In genomic region chr1:193086842-193087476, GRCm38 (mm10) we compare ENCODE assay signal across 8 mouse cellular contexts. TPM values are rescaled to one million over a fixed set of nuclear protein-coding genes. Genes with fewer than 3 reads are reported as not detected.
DNase-seq lines count a peak whose midpoint lies in the region; ATAC-seq and TF ChIP-seq lines count a peak whose summit lies in the region.

No protein-coding gene starts in this region.

- ATAC-seq in midbrain, embryonic 15.5 days (replicated peaks), result no peak

- 68% methylated on average over 9 of the region's 9 CpGs for WGBS in midbrain, embryonic 15.5 days

- no peaks in the 10 kb centered on the region for H3K9me3 ChIP-seq in midbrain, embryonic 15.5 days

- no peak overlapping the region for H3K27ac ChIP-seq in midbrain, embryonic 15.5 days

- no peaks in the 10 kb centered on the region for H3K36me3 ChIP-seq in midbrain, embryonic 15.5 days (replicated peaks)

- no peak overlapping the region for H3K9ac ChIP-seq in midbrain, embryonic 15.5 days

- peaks cover 29% of the 10 kb centered on the region for H3K4me1 ChIP-seq in midbrain, embryonic 15.5 days

- no peak for TF ChIP-seq CTCF in brain, embryonic 14.5 days (IDR thresholded peaks at IDR 0.05; ENCODE audit: borderline replicate concordance, extremely low read depth, insufficient read depth, insufficient read length)

- no peak for TF ChIP-seq POLR2A in brain, embryonic 14.5 days (IDR thresholded peaks at IDR 0.05; ENCODE audit: borderline replicate concordance, extremely low read depth, insufficient read depth, insufficient read length, poor library complexity, severe bottlenecking)

- no peak overlapping the region for H3K4me3 ChIP-seq in midbrain, embryonic 15.5 days

- peak; percentile 20 for DNase-seq in kidney, postnatal 14 days
- no peak for DNase-seq in kidney, postnatal 25 days
- DNase-seq in brain, embryonic 14.5 days (ENCODE audit: low read depth), result peak; percentile 41
- peak; percentile 25 for DNase-seq in heart, postnatal 4 days
- peak; percentile 61 for DNase-seq in retina, embryonic 14.5 days (ENCODE audit: low spot score)
- no peak for DNase-seq in urinary bladder, postnatal 25 days (ENCODE audit: low spot score)
- DNase-seq in cerebellum, adult 9-11 months, result no peak

- H3K4me2 ChIP-seq in midbrain, embryonic 15.5 days, result no peak overlapping the region

- no peaks in the 10 kb centered on the region for H3K27me3 ChIP-seq in midbrain, embryonic 15.5 days (replicated peaks)

RNA-seq across cellular contexts. Expression of gene Diexf, which starts 43.1 kb away (rescaled TPM):
- 30.2 and 37.0 TPM in 2 replicates for polyA plus RNA-seq in brain, embryonic 14.5 days (2012; rRNA removed)
- 10 to 100 TPM; 10.2 to 11.8 TPM for total RNA-seq in heart, postnatal 4 days (2021)
- 9.0 and 9.8 TPM in 2 replicates for polyA plus RNA-seq in midbrain, embryonic 15.5 days (2015; fragmentation: Nextera tagmentation; extraction: Ambion mirVana)

RNA-seq across cellular contexts. Expression of gene Syt14, which starts 51.4 kb away (rescaled TPM):
- 6.6 and 10.3 TPM in 2 replicates for polyA plus RNA-seq in brain, embryonic 14.5 days (2012; rRNA removed)
- under 1 TPM; 0.29 TPM for total RNA-seq in heart, postnatal 4 days (2021)
- 7.8 and 9.1 TPM in 2 replicates for polyA plus RNA-seq in midbrain, embryonic 15.5 days (2015; fragmentation: Nextera tagmentation; extraction: Ambion mirVana)

Comparison
In these comparisons a context has a peak if more than half of its experiments do, and no peak if none do; other contexts are left out.
1. DNase-seq: peak in kidney, postnatal 14 days (single experiment), brain, embryonic 14.5 days (single experiment), heart, postnatal 4 days (single experiment) and retina, embryonic 14.5 days (single experiment); none in kidney, postnatal 25 days (0 of 2), urinary bladder, postnatal 25 days (single experiment) and cerebellum, adult 9-11 months (single experiment).